Mouse (Mus musculus) gastrocnemius, adult 8-10 months (tissue): ENCODE measurements around the gene Plgrkt. TPM values are rescaled to one million over a fixed set of nuclear protein-coding genes. Genes with fewer than 3 reads are reported as not detected.

Experiments used
- DNase-seq, 2 experiments: peaks; one replicate each; pipeline ENCODE4 v3.0.0; 2022; ENCODE audit warnings: low spot score in 2 of 2
- total RNA-seq, 4 experiments: library from RNA; stranded (reverse); gene quantifications; 2 replicates each; pipeline ENCODE4 v1.2.4; 2022

Gene Plgrkt
- total RNA-seq, 4 experiments from 2014 or later = 14.3 to 19.8 (median 17.8) TPM

- no peak for DNase-seq
Measured at GRCm38 (mm10) chr19:29383368-29383767, 16.2 kb upstream of the Plgrkt start.

GRCm38 (mm10) chr19:29379839-29380603 lies 12.8 kb upstream of the Plgrkt start:
- DNase-seq = no peak

DNA sequence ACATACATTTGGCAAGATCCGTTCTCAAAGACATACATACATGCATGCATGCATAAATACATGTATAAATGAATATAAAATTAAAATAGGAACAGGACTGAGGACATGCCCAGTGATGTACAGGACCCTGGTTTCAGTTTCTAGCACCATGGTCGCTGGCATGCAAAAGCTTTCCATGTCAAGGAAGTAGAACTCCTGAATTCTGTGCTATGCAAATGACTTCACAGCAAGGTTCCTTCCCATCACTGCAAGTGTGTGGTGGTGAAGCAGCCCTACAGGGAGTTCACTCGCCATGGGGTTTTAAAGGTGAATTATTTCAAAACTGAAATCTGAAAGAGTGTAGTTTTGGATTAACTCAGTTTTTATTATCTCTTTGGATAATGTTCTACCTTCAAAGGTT lies 9.2 kb upstream of the Plgrkt start:
- DNase-seq = no peak

DNA sequence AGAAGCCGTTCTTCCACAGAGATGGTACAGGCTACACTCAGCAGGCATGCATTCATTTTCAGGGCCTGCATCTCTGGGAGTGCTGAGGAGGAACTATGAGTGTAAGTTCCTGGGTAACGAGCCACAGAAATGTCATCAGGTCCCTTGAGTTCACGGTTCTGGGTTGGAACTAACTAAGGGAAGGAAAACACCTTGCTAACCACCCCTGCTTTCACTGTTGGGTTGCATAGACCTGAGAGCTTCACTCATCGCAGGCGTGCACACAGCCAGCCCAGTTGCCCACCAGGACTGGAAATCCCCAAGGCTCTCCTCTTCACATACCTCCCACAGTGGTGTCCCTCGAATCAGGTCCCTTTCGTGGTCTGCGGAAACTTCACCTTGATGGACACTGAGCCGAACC lies 7.8 kb upstream of the Plgrkt start:
- no peak for DNase-seq

DNA sequence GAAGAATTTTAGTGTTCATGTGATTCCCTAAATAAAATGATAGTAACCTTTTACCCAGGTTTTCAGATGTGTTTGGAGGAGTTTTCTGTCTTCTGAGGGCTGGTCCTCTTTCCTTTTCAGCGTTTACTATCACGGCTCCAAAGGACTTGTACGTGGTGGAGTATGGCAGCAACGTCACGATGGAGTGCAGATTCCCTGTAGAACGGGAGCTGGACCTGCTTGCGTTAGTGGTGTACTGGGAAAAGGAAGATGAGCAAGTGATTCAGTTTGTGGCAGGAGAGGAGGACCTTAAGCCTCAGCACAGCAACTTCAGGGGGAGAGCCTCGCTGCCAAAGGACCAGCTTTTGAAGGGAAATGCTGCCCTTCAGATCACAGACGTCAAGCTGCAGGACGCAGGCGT lies 6.2 kb upstream of the Plgrkt start:
- DNase-seq = no peak

- no peak for DNase-seq
Measured at GRCm38 (mm10) chr19:29372621-29373020, 5.4 kb upstream of the Plgrkt start.

GRCm38 (mm10) chr19:29372138-29372537 lies 4.9 kb upstream of the Plgrkt start:
- DNase-seq = no peak

GRCm38 (mm10) chr19:29371284-29372081 lies 4.3 kb upstream of the Plgrkt start:
- DNase-seq = no peak

GRCm38 (mm10) chr19:29370545-29371283 lies 3.5 kb upstream of the Plgrkt start:
- no peak for DNase-seq

GRCm38 (mm10) chr19:29370112-29370511 lies 2.9 kb upstream of the Plgrkt start:
- no peak for DNase-seq

DNA sequence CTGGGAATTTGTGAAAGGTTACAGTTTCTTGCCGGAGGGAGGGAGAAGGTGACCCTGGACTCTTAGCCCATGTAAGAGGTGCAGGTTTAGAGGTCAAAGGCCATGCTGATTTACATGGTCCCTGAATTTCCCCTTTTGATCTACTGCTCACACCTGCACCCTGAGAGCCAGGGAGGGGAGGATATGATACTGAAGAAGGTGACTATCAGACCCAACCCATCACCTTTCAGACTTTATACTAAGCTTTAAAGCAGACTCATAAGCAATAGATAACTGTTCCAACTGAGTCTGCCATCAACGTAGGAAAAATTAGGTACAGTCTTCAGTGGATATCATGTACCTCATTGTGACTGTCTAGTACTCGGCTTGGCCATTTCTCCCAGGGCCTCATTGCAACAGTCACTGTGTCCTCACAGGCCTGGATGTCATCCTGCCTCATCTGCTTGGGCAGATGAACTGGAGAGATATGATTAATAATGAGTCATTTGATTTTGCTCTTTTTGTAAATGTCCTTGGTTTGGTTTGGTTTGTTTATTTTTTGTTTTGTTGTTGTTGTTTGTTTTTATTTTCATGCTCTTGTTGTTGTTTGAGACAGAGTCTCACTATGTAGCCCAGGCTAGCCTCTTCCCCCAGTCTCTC lies 1.6 kb upstream of the Plgrkt start:
- DNase-seq = no peak

GRCm38 (mm10) chr19:29368041-29368440 lies 851 bp upstream of the Plgrkt start:
- DNase-seq = no peak

GRCm38 (mm10) chr19:29366226-29366968 lies 793 bp downstream of the Plgrkt start:
- no peak for DNase-seq

DNA sequence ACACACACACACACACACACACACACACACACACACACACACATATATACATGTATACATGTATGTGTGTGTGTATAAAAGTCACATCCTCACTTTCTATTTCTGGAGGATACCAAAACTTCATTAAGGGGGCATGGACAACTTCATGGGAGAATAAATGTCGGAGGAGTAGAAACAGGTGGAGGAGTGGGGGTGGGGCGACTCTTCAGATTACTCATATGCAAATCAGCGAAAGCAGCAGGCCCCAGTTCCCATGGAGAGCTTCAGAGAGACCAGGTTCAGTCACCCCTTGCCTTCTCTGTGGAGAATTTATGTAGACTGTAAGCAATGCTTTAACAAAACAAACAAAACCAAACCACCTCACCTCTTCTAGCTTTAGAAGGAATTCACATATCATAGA lies 2.1 kb downstream of the Plgrkt start:
- no peak for DNase-seq

- no peak for DNase-seq
Measured at GRCm38 (mm10) chr19:29364076-29364475, 3.1 kb downstream of the Plgrkt start.

- DNase-seq = no peak
Measured at GRCm38 (mm10) chr19:29363557-29363956, 3.6 kb downstream of the Plgrkt start.

- DNase-seq = no peak
Measured at GRCm38 (mm10) chr19:29362173-29362930, 4.8 kb downstream of the Plgrkt start.

- peak; percentile 84 to 88 for DNase-seq
Measured at GRCm38 (mm10) chr19:29361468-29362130, 5.6 kb downstream of the Plgrkt start.

GRCm38 (mm10) chr19:29360251-29360650 lies 6.9 kb downstream of the Plgrkt start:
- no peak for DNase-seq

- DNase-seq = no peak
Measured at GRCm38 (mm10) chr19:29356281-29356680, 10.9 kb downstream of the Plgrkt start.
